Mouse (Mus musculus) thymus, adult 2 months (tissue): ENCODE results near the gene Metap2.

ENCODE experiments used
- CTCF ChIP-seq: fragments of 200-500 bp; IDR thresholded peaks from 2 replicates; pipeline ENCODE4 v1.5.1; 2012; ENCODE audit warnings: mild to moderate bottlenecking, control low read depth, low read length, moderate library complexity, borderline replicate concordance; ENCODE audit not compliant: control insufficient read depth, poor library complexity, insufficient read depth; ENCODE audit errors: extremely low read depth
- POLR2A ChIP-seq: fragments of 200-500 bp; IDR thresholded peaks from 2 replicates; pipeline ENCODE4 v1.6.1; 2012; ENCODE audit warnings: mild to moderate bottlenecking, low read length, control low read depth, moderate library complexity; ENCODE audit not compliant: control insufficient read depth, poor library complexity, insufficient read depth; ENCODE audit errors: extremely low read depth

- TF ChIP-seq POLR2A, result no peak
- no peak for TF ChIP-seq CTCF
Observed at GRCm38 (mm10) chr10:93931431-93931830, 34.5 kb upstream of the Metap2 start.
